Mouse (Mus musculus) CH12.LX (cell line): ENCODE results near the gene Arpc1b. TPM values are rescaled to one million over a fixed set of nuclear protein-coding genes. Genes with fewer than 3 reads are reported as not detected.

ENCODE experiments used
- DNase-seq: peaks from one replicate; pipeline ENCODE4 v3.0.0-alpha.2; 2013; ENCODE audit errors: extremely low read depth
- H3K27ac ChIP-seq: 2 replicates; pipeline ENCODE4 v1.5.1; 2012; ENCODE audit warnings: low read depth, mild to moderate bottlenecking, control low read depth, moderate library complexity; ENCODE audit not compliant: insufficient read depth
- H3K27me3 ChIP-seq: replicated peaks from 2 replicates; pipeline ENCODE3; 2012; ENCODE audit warnings: inconsistent platforms
- H3K36me3 ChIP-seq, 2 experiments: replicated peaks in 1 of 2; 2 replicates each; pipeline versions ENCODE3 to v1.6.1; 2012; ENCODE audit warnings: inconsistent platforms in 1 of 2, low read length in 1 of 2, mild to moderate bottlenecking in 1 of 2, mixed read lengths in 1 of 2, moderate library complexity in 1 of 2; ENCODE audit not compliant: control insufficient read depth in 1 of 2, insufficient read depth in 1 of 2
- H3K4me1 ChIP-seq, 2 experiments: 2 replicates each; pipeline ENCODE4 v1.6.1; 2012; ENCODE audit warnings: inconsistent platforms in 1 of 2, moderate library complexity in 1 of 2; ENCODE audit not compliant: insufficient read depth in 2 of 2, control insufficient read depth in 1 of 2
- H3K4me2 ChIP-seq: 2 replicates; pipeline ENCODE4 v1.6.1; 2012; ENCODE audit warnings: low read depth, mild to moderate bottlenecking, control low read depth; ENCODE audit not compliant: poor library complexity, insufficient read depth, severe bottlenecking
- H3K4me3 ChIP-seq, 3 experiments: fragments of 150-350 bp in 1 of 3; sonication (generic) in 1 of 3; replicated peaks in 1 of 3; 2 replicates each; pipeline versions ENCODE3 to v1.5.1; 2011 to 2012; ENCODE audit warnings: low read depth in 2 of 3, low read length in 2 of 3, mild to moderate bottlenecking in 2 of 3, moderate library complexity in 2 of 3, control low read depth in 1 of 3, improper control_type of control experiment in 1 of 3, inconsistent platforms in 1 of 3, mixed read lengths in 1 of 3; ENCODE audit not compliant: poor library complexity in 1 of 3
- H3K79me2 ChIP-seq: replicated peaks from 2 replicates; pipeline ENCODE4 v1.6.1; 2012; ENCODE audit warnings: mild to moderate bottlenecking, moderate library complexity; ENCODE audit not compliant: control insufficient read depth, poor library complexity, insufficient read depth, severe bottlenecking; ENCODE audit errors: extremely low read depth
- H3K9ac ChIP-seq: 2 replicates; pipeline ENCODE4 v1.6.1; 2012; ENCODE audit warnings: low read depth, mild to moderate bottlenecking, control low read depth, moderate library complexity; ENCODE audit not compliant: insufficient read depth
- H3K9me3 ChIP-seq: replicated peaks from 2 replicates; pipeline ENCODE3; 2012; ENCODE audit warnings: low read length, inconsistent platforms, mixed read lengths
- CHD2 ChIP-seq: IDR thresholded peaks from 2 replicates; pipeline ENCODE4 v1.6.1; 2011; ENCODE audit warnings: low read length, improper control_type of control experiment
- CTCF ChIP-seq, 2 experiments: IDR thresholded peaks in 1 of 2; conservative IDR thresholded peaks in 1 of 2; 2 replicates each; pipeline ENCODE4 v1.5.1; 2011 to 2012; ENCODE audit warnings: low read depth in 2 of 2, low read length in 2 of 2, improper control_type of control experiment in 1 of 2, inconsistent platforms in 1 of 2, mild to moderate bottlenecking in 1 of 2, moderate library complexity in 1 of 2
- ETS1 ChIP-seq: conservative IDR thresholded peaks from 2 replicates; pipeline ENCODE4 v1.6.1; 2012; ENCODE audit warnings: low read depth, mild to moderate bottlenecking, inconsistent platforms, low read length, improper control_type of control experiment, moderate library complexity
- GABPA ChIP-seq: IDR thresholded peaks from 2 replicates; pipeline ENCODE4 v1.6.1; 2012; ENCODE audit warnings: low read depth, low read length, improper control_type of control experiment, inconsistent platforms; ENCODE audit not compliant: insufficient replicate concordance
- IRF4 ChIP-seq: IDR thresholded peaks from 2 replicates; pipeline ENCODE4 v1.6.1; 2014; ENCODE audit warnings: low read depth, mild to moderate bottlenecking, inconsistent platforms, low read length, improper control_type of control experiment
- JUN ChIP-seq: IDR thresholded peaks from 2 replicates; pipeline ENCODE4 v1.6.1; 2011; ENCODE audit warnings: low read depth, mild to moderate bottlenecking, low read length, improper control_type of control experiment, moderate library complexity; ENCODE audit not compliant: insufficient read depth
- JUND ChIP-seq: conservative IDR thresholded peaks from 2 replicates; pipeline ENCODE4 v1.6.1; 2011; ENCODE audit warnings: low read depth, low read length, improper control_type of control experiment
- KAT2A ChIP-seq: IDR thresholded peaks from 2 replicates; pipeline ENCODE4 v1.6.1; 2012; ENCODE audit warnings: low read length, improper control_type of control experiment, inconsistent platforms; ENCODE audit not compliant: insufficient replicate concordance
- MAFK ChIP-seq: IDR thresholded peaks from 2 replicates; pipeline ENCODE4 v1.6.1; 2011; ENCODE audit warnings: low read length, improper control_type of control experiment; ENCODE audit not compliant: insufficient replicate concordance
- MAX ChIP-seq: IDR thresholded peaks from 2 replicates; pipeline ENCODE4 v1.6.1; 2011; ENCODE audit warnings: low read length, improper control_type of control experiment
- MYC ChIP-seq: IDR thresholded peaks from 2 replicates; pipeline ENCODE4 v1.6.1; 2011; ENCODE audit warnings: low read depth, mild to moderate bottlenecking, improper control_type of control experiment, low read length
- POLR2A ChIP-seq: IDR thresholded peaks from 2 replicates; pipeline ENCODE4 v1.6.1; 2011; ENCODE audit warnings: low read depth, mild to moderate bottlenecking, improper control_type of control experiment, low read length
- POLR2AphosphoS2 ChIP-seq: IDR thresholded peaks from 2 replicates; pipeline ENCODE4 v1.6.1; 2011; ENCODE audit warnings: low read depth, low read length, improper control_type of control experiment
- TCF12 ChIP-seq: IDR thresholded peaks from 2 replicates; pipeline ENCODE4 v1.6.1; 2014; ENCODE audit warnings: low read depth, mild to moderate bottlenecking, inconsistent platforms, low read length, improper control_type of control experiment
- UBTF ChIP-seq: IDR thresholded peaks from 2 replicates; pipeline ENCODE4 v1.6.1; 2012; ENCODE audit warnings: low read depth, mild to moderate bottlenecking, inconsistent platforms, low read length, improper control_type of control experiment, moderate library complexity
- dilution Hi-C: fragments of 300-500 bp; cut with MboI; formaldehyde crosslinking; loops from 2 replicates; pipeline ENCODE4 v1.14.3; 2020; ENCODE audit warnings: low sequenced_read_pairs; ENCODE audit not compliant: extremely low pct_unique_long_range_greater_than_20kb, extremely low pct_ligation_motif_present
- in situ Hi-C: fragments of 300-500 bp; cut with MboI; formaldehyde crosslinking; loops from 3 replicates; pipeline ENCODE4 v1.14.3; 2019; ENCODE audit warnings: low sequenced_read_pairs, low pct_ligation_motif_present, low pct_unique_long_range_greater_than_20kb, mixed read lengths
- polyA plus RNA-seq: library from polyadenylated mRNA; unstranded; fragments of >175 nt; gene quantifications from 2 replicates; pipeline ENCODE4 v1.2.1, GENCODE M21; 2012; ENCODE audit warnings: low read depth; ENCODE audit not compliant: insufficient read length
- total RNA-seq, 2 experiments: library from RNA; depleted of rRNA; stranded (reverse); fragments of 300-350 nt in 1 of 2; fragments of >200 nt in 1 of 2; gene quantifications; 2 replicates each; pipeline ENCODE4 v1.2.3; 2012 to 2014

The Arpc1b gene
- total and polyA plus RNA-seq, 3 experiments, result 330 to 516 (median 441) TPM

DNA sequence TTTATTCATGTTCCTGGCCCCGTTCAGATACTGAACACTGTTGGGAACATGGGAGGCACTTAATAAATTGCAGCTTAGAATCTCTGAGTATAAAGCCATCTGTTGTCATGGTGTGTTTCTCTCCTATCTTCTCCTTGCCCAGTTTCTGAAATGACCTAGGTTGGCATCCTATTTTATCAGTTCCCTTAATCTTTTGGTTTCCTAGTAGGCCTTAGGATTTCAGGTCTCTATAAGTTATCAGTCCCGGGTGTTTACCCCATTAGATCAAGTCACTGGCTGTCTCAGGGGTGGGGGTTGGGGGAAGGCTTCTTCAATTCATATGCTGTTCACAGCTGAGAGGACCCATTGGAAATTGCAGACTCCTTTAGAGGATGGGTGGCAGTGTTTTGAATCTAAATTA is 29.2 kb upstream of the Arpc1b start:
- peaks cover 5 to 30% of the 10 kb centered on the region in 2 experiments for H3K36me3 ChIP-seq
- no peak overlapping the region for H3K27ac ChIP-seq
- peaks cover 48% of the 10 kb centered on the region for H3K79me2 ChIP-seq
- H3K4me1 ChIP-seq, result peaks cover 5 to 23% of the 10 kb centered on the region in 2 experiments; a peak in 3 of 4 replicates
- H3K4me3 ChIP-seq, result peak overlapping the region; percentile 67 to 87 (median 71)
- H3K9me3 ChIP-seq, result peaks cover 2% of the 10 kb centered on the region
- H3K4me2 ChIP-seq, result peak overlapping the region; percentile 83
- in situ Hi-C loops, result loop anchor here (5.0 kb wide), 1 partner anchor 88 kb away; no protein-coding TSS in a partner anchor
- H3K9ac ChIP-seq, result peak overlapping the region; percentile 99; the same call in 1 of the 2 replicates
- H3K27me3 ChIP-seq, result no peaks in the 10 kb centered on the region
- no peak for TF ChIP-seq KAT2A
- TF ChIP-seq CHD2, result no peak
- no peak for TF ChIP-seq GABPA
- TF ChIP-seq JUN, result no peak
- TF ChIP-seq POLR2AphosphoS2, result no peak
- no peak for TF ChIP-seq ETS1
- no peak for TF ChIP-seq TCF12
- TF ChIP-seq POLR2A, result no peak
- TF ChIP-seq IRF4, result no peak
- no peak for TF ChIP-seq MAX
- TF ChIP-seq JUND, result no peak
- TF ChIP-seq MAFK, result no peak
- dilution Hi-C loops, result no loop called here
- DNase-seq, result no peak

- H3K27me3 ChIP-seq, result no peaks in the 10 kb centered on the region
- H3K4me2 ChIP-seq, result no peak overlapping the region
- no peak overlapping the region for H3K27ac ChIP-seq
- TF ChIP-seq UBTF (no peak), MAFK (no peak), MYC (no peak), CTCF (conservative IDR thresholded peaks at IDR 0.05 in 1 of 2, IDR thresholded peaks at IDR 0.05 in 1 of 2; ENCODE audit: low read depth in 2 of 2, low read length in 2 of 2) (no peak), GABPA (no peak)
- dilution Hi-C loops (no loop called here), in situ Hi-C loops (no loop called here)
- peaks cover 5 to 27% of the 10 kb centered on the region in 2 experiments; a peak in 3 of 4 replicates for H3K4me1 ChIP-seq
- peaks cover 21 to 62% of the 10 kb centered on the region in 2 experiments for H3K36me3 ChIP-seq
- DNase-seq, result no peak
- peaks cover 2% of the 10 kb centered on the region for H3K9me3 ChIP-seq
- H3K9ac ChIP-seq, result no peak overlapping the region
- H3K79me2 ChIP-seq, result peaks cover 58% of the 10 kb centered on the region
- H3K4me3 ChIP-seq, result no peak overlapping the region
Measured at GRCm38 (mm10) chr5:145088186-145088585, 25.8 kb upstream of the Arpc1b start.
